Mouse (Mus musculus): ENCODE data around the gene Dock4. TPM values are rescaled to one million over a fixed set of nuclear protein-coding genes. Genes with fewer than 3 reads are reported as not detected.

Dock4 gene
- polyA plus RNA-seq, 1 experiment, result 12.7 TPM

GRCm38 (mm10) chr12:40484224-40484623 lies 38.5 kb downstream of the Dock4 start:
- TF ChIP-seq POLR2A (IDR thresholded peaks at IDR 0.05; ENCODE audit: insufficient read depth, low read length) (no peak), CTCF (IDR thresholded peaks at IDR 0.05; ENCODE audit: low read depth, low read length) (no peak), EP300 (IDR thresholded peaks at IDR 0.05; ENCODE audit: insufficient read depth, low read depth, low read length) (no peak)
- Histone ChIP-seq H3K27ac (ENCODE audit: insufficient read depth, low read length) (no peak overlapping the region), H3K4me3 (ENCODE audit: low read depth, low read length) (no peak overlapping the region), H3K36me3 (ENCODE audit: control insufficient read depth, insufficient read depth, low read length, poor library complexity, severe bottlenecking) (no peaks in the 10 kb centered on the region), H3K9me3 (replicated peaks; ENCODE audit: control insufficient read depth, insufficient read depth, low read length, poor library complexity, severe bottlenecking) (no peaks in the 10 kb centered on the region), H3K27me3 (ENCODE audit: control insufficient read depth, insufficient read depth, low read length, poor library complexity, severe bottlenecking) (no peaks in the 10 kb centered on the region), H3K9ac (ENCODE audit: low read depth, poor library complexity, severe bottlenecking) (no peak overlapping the region), H3K4me1 (ENCODE audit: control insufficient read depth, insufficient read depth, low read length) (peaks cover 2% of the 10 kb centered on the region)

GRCm38 (mm10) chr12:40485210-40485609 lies 39.5 kb downstream of the Dock4 start:
- no peaks in the 10 kb centered on the region for H3K36me3 ChIP-seq (ENCODE audit: control insufficient read depth, insufficient read depth, low read length, poor library complexity, severe bottlenecking)
- H3K27me3 ChIP-seq (ENCODE audit: control insufficient read depth, insufficient read depth, low read length, poor library complexity, severe bottlenecking), result no peaks in the 10 kb centered on the region
- H3K9ac ChIP-seq (ENCODE audit: low read depth, poor library complexity, severe bottlenecking), result no peak overlapping the region
- peaks cover 2% of the 10 kb centered on the region for H3K4me1 ChIP-seq (ENCODE audit: control insufficient read depth, insufficient read depth, low read length)
- no peak overlapping the region for H3K27ac ChIP-seq (ENCODE audit: insufficient read depth, low read length)
- no peak for TF ChIP-seq POLR2A (IDR thresholded peaks at IDR 0.05; ENCODE audit: insufficient read depth, low read length)
- H3K4me3 ChIP-seq (ENCODE audit: low read depth, low read length), result no peak overlapping the region
- no peaks in the 10 kb centered on the region for H3K9me3 ChIP-seq (replicated peaks; ENCODE audit: control insufficient read depth, insufficient read depth, low read length, poor library complexity, severe bottlenecking)

- Histone ChIP-seq H3K36me3 (ENCODE audit: control insufficient read depth, insufficient read depth, low read length, poor library complexity, severe bottlenecking) (no peaks in the 10 kb centered on the region), H3K9ac (ENCODE audit: low read depth, poor library complexity, severe bottlenecking) (no peak overlapping the region), H3K27ac (ENCODE audit: insufficient read depth, low read length) (no peak overlapping the region), H3K4me3 (ENCODE audit: low read depth, low read length) (no peak overlapping the region), H3K9me3 (replicated peaks; ENCODE audit: control insufficient read depth, insufficient read depth, low read length, poor library complexity, severe bottlenecking) (no peaks in the 10 kb centered on the region), H3K27me3 (ENCODE audit: control insufficient read depth, insufficient read depth, low read length, poor library complexity, severe bottlenecking) (no peaks in the 10 kb centered on the region), H3K4me1 (ENCODE audit: control insufficient read depth, insufficient read depth, low read length) (peaks cover 2% of the 10 kb centered on the region)
- TF ChIP-seq POLR2A (IDR thresholded peaks at IDR 0.05; ENCODE audit: insufficient read depth, low read length), result no peak
- no peak for TF ChIP-seq EP300 (IDR thresholded peaks at IDR 0.05; ENCODE audit: insufficient read depth, low read depth, low read length)
- TF ChIP-seq CTCF (IDR thresholded peaks at IDR 0.05; ENCODE audit: low read depth, low read length), result no peak
Measured at GRCm38 (mm10) chr12:40486047-40486837, 40.5 kb downstream of the Dock4 start.

- Histone ChIP-seq H3K4me1 (ENCODE audit: control insufficient read depth, insufficient read depth, low read length) (no peaks in the 10 kb centered on the region), H3K4me3 (ENCODE audit: low read depth, low read length) (no peak overlapping the region), H3K9me3 (replicated peaks; ENCODE audit: control insufficient read depth, insufficient read depth, low read length, poor library complexity, severe bottlenecking) (no peaks in the 10 kb centered on the region), H3K36me3 (ENCODE audit: control insufficient read depth, insufficient read depth, low read length, poor library complexity, severe bottlenecking) (no peaks in the 10 kb centered on the region), H3K9ac (ENCODE audit: low read depth, poor library complexity, severe bottlenecking) (no peak overlapping the region), H3K27me3 (ENCODE audit: control insufficient read depth, insufficient read depth, low read length, poor library complexity, severe bottlenecking) (no peaks in the 10 kb centered on the region), H3K27ac (ENCODE audit: insufficient read depth, low read length) (no peak overlapping the region)
- TF ChIP-seq CTCF (IDR thresholded peaks at IDR 0.05; ENCODE audit: low read depth, low read length) (no peak), POLR2A (IDR thresholded peaks at IDR 0.05; ENCODE audit: insufficient read depth, low read length) (no peak), EP300 (IDR thresholded peaks at IDR 0.05; ENCODE audit: insufficient read depth, low read depth, low read length) (no peak)
Measured at GRCm38 (mm10) chr12:40496387-40496786, 50.6 kb downstream of the Dock4 start.

GRCm38 (mm10) chr12:40497806-40498205 lies 52.1 kb downstream of the Dock4 start:
- Histone ChIP-seq H3K36me3 (ENCODE audit: control insufficient read depth, insufficient read depth, low read length, poor library complexity, severe bottlenecking) (no peaks in the 10 kb centered on the region), H3K27me3 (ENCODE audit: control insufficient read depth, insufficient read depth, low read length, poor library complexity, severe bottlenecking) (no peaks in the 10 kb centered on the region), H3K4me3 (ENCODE audit: low read depth, low read length) (no peak overlapping the region), H3K9me3 (replicated peaks; ENCODE audit: control insufficient read depth, insufficient read depth, low read length, poor library complexity, severe bottlenecking) (no peaks in the 10 kb centered on the region), H3K9ac (ENCODE audit: low read depth, poor library complexity, severe bottlenecking) (no peak overlapping the region), H3K27ac (ENCODE audit: insufficient read depth, low read length) (no peak overlapping the region), H3K4me1 (ENCODE audit: control insufficient read depth, insufficient read depth, low read length) (no peaks in the 10 kb centered on the region)
- no peak for TF ChIP-seq EP300 (IDR thresholded peaks at IDR 0.05; ENCODE audit: insufficient read depth, low read depth, low read length)
- TF ChIP-seq CTCF (IDR thresholded peaks at IDR 0.05; ENCODE audit: low read depth, low read length), result no peak
- TF ChIP-seq POLR2A (IDR thresholded peaks at IDR 0.05; ENCODE audit: insufficient read depth, low read length), result no peak

- TF ChIP-seq POLR2A (IDR thresholded peaks at IDR 0.05; ENCODE audit: insufficient read depth, low read length) (no peak), CTCF (IDR thresholded peaks at IDR 0.05; ENCODE audit: low read depth, low read length) (no peak), EP300 (IDR thresholded peaks at IDR 0.05; ENCODE audit: insufficient read depth, low read depth, low read length) (no peak)
- Histone ChIP-seq H3K9me3 (replicated peaks; ENCODE audit: control insufficient read depth, insufficient read depth, low read length, poor library complexity, severe bottlenecking) (no peaks in the 10 kb centered on the region), H3K9ac (ENCODE audit: low read depth, poor library complexity, severe bottlenecking) (no peak overlapping the region), H3K27ac (ENCODE audit: insufficient read depth, low read length) (no peak overlapping the region), H3K4me1 (ENCODE audit: control insufficient read depth, insufficient read depth, low read length) (no peaks in the 10 kb centered on the region), H3K27me3 (ENCODE audit: control insufficient read depth, insufficient read depth, low read length, poor library complexity, severe bottlenecking) (no peaks in the 10 kb centered on the region), H3K36me3 (ENCODE audit: control insufficient read depth, insufficient read depth, low read length, poor library complexity, severe bottlenecking) (no peaks in the 10 kb centered on the region), H3K4me3 (ENCODE audit: low read depth, low read length) (no peak overlapping the region)
Measured at GRCm38 (mm10) chr12:40498250-40498671, 52.5 kb downstream of the Dock4 start.
